ENCODE assay signal across 12 mouse cellular contexts in genomic region chr12:106658317-106658716, GRCm38 (mm10).
A peak's percentile ranks its signal among the peaks of the same experiment; 100 is the strongest.
DNase-seq lines count a peak whose midpoint lies in the region; ATAC-seq and TF ChIP-seq lines count a peak whose summit lies in the region.
"Had no signal": no experiment of that assay in that cellular context is flagged by ENCODE, and none has a peak within 500 bp of the region (broad histone marks: within the 10 kb centered on the region; RNA-seq: fewer than 3 reads in every experiment).

No protein-coding gene starts in this region.

- no peak for DNase-seq in forebrain, postnatal 0 days
- no peak for DNase-seq in forebrain, embryonic 11.5 days (ENCODE audit: low spot score)
- DNase-seq in spleen, postnatal 10 days (ENCODE audit: low spot score in 2 of 2) = peak; percentile 5 to 16
- DNase-seq in spleen, postnatal 14 days (ENCODE audit: low spot score in 2 of 2) = no peak
- no peak for DNase-seq in midbrain, embryonic 11.5 days (ENCODE audit: low spot score, missing footprints)
- DNase-seq in cerebellum, adult 9-10 months = no peak
- no peak for DNase-seq in left cerebral cortex, postnatal 10 days (ENCODE audit: extremely low spot score in 1 of 2, low spot score in 2 of 2)
- DNase-seq in testis, postnatal 14 days (ENCODE audit: low spot score) = no peak
- DNase-seq: cerebellum, postnatal 10 days; kidney, postnatal 4 days had no signal

- no peaks in the 10 kb centered on the region for H3K27me3 ChIP-seq in forebrain, postnatal 0 days (ENCODE audit: insufficient read depth, low read length)
- no peaks in the 10 kb centered on the region for H3K27me3 ChIP-seq in forebrain, embryonic 11.5 days (ENCODE audit: control insufficient read depth, insufficient read depth, low read length)
- H3K27me3 ChIP-seq in midbrain, embryonic 11.5 days (ENCODE audit: control insufficient read depth, insufficient read depth, low read length) = no peaks in the 10 kb centered on the region
- H3K27me3 ChIP-seq: limb, embryonic 15.5 days; neural tube, embryonic 15.5 days had no signal

- H3K9ac ChIP-seq in forebrain, postnatal 0 days = no peak overlapping the region
- H3K9ac ChIP-seq in forebrain, embryonic 11.5 days (ENCODE audit: low read length) = no peak overlapping the region
- H3K9ac ChIP-seq in midbrain, embryonic 11.5 days (ENCODE audit: low read length) = no peak overlapping the region
- H3K9ac ChIP-seq: limb, embryonic 15.5 days; neural tube, embryonic 15.5 days had no signal

- H3K36me3 ChIP-seq in forebrain, postnatal 0 days (ENCODE audit: insufficient read depth) = no peaks in the 10 kb centered on the region
- H3K36me3 ChIP-seq in forebrain, embryonic 11.5 days (ENCODE audit: control insufficient read depth, insufficient read depth, low read length) = no peaks in the 10 kb centered on the region
- H3K36me3 ChIP-seq in midbrain, embryonic 11.5 days (ENCODE audit: control insufficient read depth, insufficient read depth, low read length) = no peaks in the 10 kb centered on the region
- H3K36me3 ChIP-seq: limb, embryonic 15.5 days; neural tube, embryonic 15.5 days had no signal

- no peaks in the 10 kb centered on the region for H3K9me3 ChIP-seq in forebrain, postnatal 0 days (ENCODE audit: low read length)
- no peaks in the 10 kb centered on the region for H3K9me3 ChIP-seq in forebrain, embryonic 11.5 days (ENCODE audit: control insufficient read depth, low read length)
- H3K9me3 ChIP-seq in midbrain, embryonic 11.5 days (ENCODE audit: control insufficient read depth, low read length) = no peaks in the 10 kb centered on the region
- H3K9me3 ChIP-seq: limb, embryonic 15.5 days; neural tube, embryonic 15.5 days had no signal

- ATAC-seq in forebrain, postnatal 0 days = peak; percentile 14; the same call in 1 of the 2 replicates
- ATAC-seq in forebrain, embryonic 11.5 days (replicated peaks; ENCODE audit: low FRiP score) = no peak
- ATAC-seq in midbrain, embryonic 11.5 days (ENCODE audit: low FRiP score) = 0 out of 2 replicates have a peak, but pooled peaks have one; percentile 46

- no peak overlapping the region for H3K4me3 ChIP-seq in forebrain, postnatal 0 days (ENCODE audit: low read depth, low read length)
- no peak overlapping the region for H3K4me3 ChIP-seq in forebrain, embryonic 11.5 days (ENCODE audit: low read depth, low read length)
- H3K4me3 ChIP-seq in midbrain, embryonic 11.5 days (ENCODE audit: low read depth, low read length) = no peak overlapping the region
- H3K4me3 ChIP-seq: limb, embryonic 15.5 days; neural tube, embryonic 15.5 days had no signal

- intact Hi-C loops in left cerebral cortex, postnatal 10 days (cut with DNase I) = no loop called here

- WGBS in forebrain, postnatal 0 days = 26% methylated on average over 8 of the region's 8 CpGs
- WGBS in forebrain, embryonic 11.5 days = 30% methylated on average over 8 of the region's 8 CpGs
- WGBS in midbrain, embryonic 11.5 days = 33% methylated on average over 8 of the region's 8 CpGs

- H3K27ac ChIP-seq in forebrain, postnatal 0 days (ENCODE audit: low read depth, low read length) = no peak overlapping the region
- H3K27ac ChIP-seq in forebrain, embryonic 11.5 days (ENCODE audit: low read depth, low read length) = no peak overlapping the region
- no peak overlapping the region for H3K27ac ChIP-seq in midbrain, embryonic 11.5 days (ENCODE audit: low read depth, low read length)
- H3K27ac ChIP-seq: limb, embryonic 15.5 days; neural tube, embryonic 15.5 days had no signal

- TF ChIP-seq CTCF in forebrain, postnatal 0 days (IDR thresholded peaks at IDR 0.05; ENCODE audit: low read depth) = no peak

- no peak overlapping the region for H3K4me2 ChIP-seq in forebrain, postnatal 0 days (ENCODE audit: low read depth)
- no peak overlapping the region for H3K4me2 ChIP-seq in forebrain, embryonic 11.5 days (ENCODE audit: low read depth, low read length, severe bottlenecking)
- H3K4me2 ChIP-seq in midbrain, embryonic 11.5 days = no peak overlapping the region
- H3K4me2 ChIP-seq: limb, embryonic 15.5 days; neural tube, embryonic 15.5 days had no signal

- 0 out of 2 replicates have a peak, but pooled peaks cover 7% of the 10 kb centered on the region for H3K4me1 ChIP-seq in forebrain, postnatal 0 days (ENCODE audit: insufficient read depth)
- no peaks in the 10 kb centered on the region; the same call in 1 of the 2 replicates for H3K4me1 ChIP-seq in forebrain, embryonic 11.5 days (replicated peaks; ENCODE audit: control insufficient read depth, insufficient read depth, low read length)
- H3K4me1 ChIP-seq in midbrain, embryonic 11.5 days (ENCODE audit: control insufficient read depth, insufficient read depth, low read length) = peaks cover 7% of the 10 kb centered on the region; the same call in 1 of the 2 replicates
- H3K4me1 ChIP-seq: limb, embryonic 15.5 days had no signal

Comparison
In these comparisons a context has a peak if more than half of its experiments do, and no peak if none do; other contexts are left out.
1. DNase-seq: peak in spleen, postnatal 10 days (2 of 2); none in forebrain, postnatal 0 days (single experiment), forebrain, embryonic 11.5 days (single experiment), spleen, postnatal 14 days (0 of 2), midbrain, embryonic 11.5 days (single experiment), cerebellum, adult 9-10 months (single experiment), left cerebral cortex, postnatal 10 days (0 of 2) and testis, postnatal 14 days (single experiment).